Mouse (Mus musculus): ENCODE data around the gene Morn1. TPM values are rescaled to one million over a fixed set of nuclear protein-coding genes. Genes with fewer than 3 reads are reported as not detected.

Morn1 gene
- polyA plus RNA-seq, 1 experiment from 2014 or later: 1.9 TPM

GRCm38 (mm10) chr4:155143411-155143810 lies 57.0 kb downstream of the Morn1 start:
- Histone ChIP-seq H3K9ac (peak overlapping the region; percentile 44), H3K4me2 (no peak overlapping the region), H3K27ac (peak overlapping the region; percentile 95), H3K27me3 (no peaks in the 10 kb centered on the region), H3K4me3 (no peak overlapping the region), H3K36me3 (no peaks in the 10 kb centered on the region), H3K4me1 (replicated peaks) (peaks cover 42% of the 10 kb centered on the region), H3K9me3 (replicated peaks) (no peaks in the 10 kb centered on the region)
- ATAC-seq (replicated peaks; ENCODE audit: insufficient number of reproducible peaks, insufficient read depth, low FRiP score, low read depth): no peak
- WGBS: 54% methylated on average over 2 of the region's 2 CpGs

- H3K27ac ChIP-seq: peak overlapping the region; percentile 95
- H3K9ac ChIP-seq: peak overlapping the region; percentile 44
- no peak overlapping the region for H3K4me3 ChIP-seq
- 19% methylated on average over 12 of the region's 12 CpGs for WGBS
- peak overlapping the region; percentile 27 for H3K4me2 ChIP-seq
- H3K9me3 ChIP-seq (replicated peaks): no peaks in the 10 kb centered on the region
- peaks cover 45% of the 10 kb centered on the region for H3K4me1 ChIP-seq (replicated peaks)
- peak; percentile 85 for ATAC-seq (replicated peaks; ENCODE audit: insufficient number of reproducible peaks, insufficient read depth, low FRiP score, low read depth)
- H3K27me3 ChIP-seq: no peaks in the 10 kb centered on the region
- no peaks in the 10 kb centered on the region for H3K36me3 ChIP-seq
These were observed 57.6 kb downstream of the Morn1 start for GRCm38 (mm10) chr4:155143871-155144502.

GRCm38 (mm10) chr4:155144548-155145180 lies 58.3 kb downstream of the Morn1 start:
- H3K27ac ChIP-seq: peak overlapping the region; percentile 95
- peak overlapping the region; percentile 27; the same call in 1 of the 2 replicates for H3K4me2 ChIP-seq
- H3K4me3 ChIP-seq: no peak overlapping the region
- no peaks in the 10 kb centered on the region for H3K9me3 ChIP-seq (replicated peaks)
- no peak for ATAC-seq (replicated peaks; ENCODE audit: insufficient number of reproducible peaks, insufficient read depth, low FRiP score, low read depth)
- 64% methylated on average over 4 of the region's 4 CpGs for WGBS
- no peaks in the 10 kb centered on the region for H3K27me3 ChIP-seq
- no peaks in the 10 kb centered on the region for H3K36me3 ChIP-seq
- H3K4me1 ChIP-seq (replicated peaks): peaks cover 48% of the 10 kb centered on the region
- no peak overlapping the region for H3K9ac ChIP-seq

- Histone ChIP-seq H3K9me3 (replicated peaks) (no peaks in the 10 kb centered on the region), H3K4me2 (no peak overlapping the region), H3K27me3 (no peaks in the 10 kb centered on the region), H3K9ac (no peak overlapping the region), H3K27ac (no peak overlapping the region), H3K36me3 (no peaks in the 10 kb centered on the region), H3K4me1 (replicated peaks) (peaks cover 48% of the 10 kb centered on the region), H3K4me3 (no peak overlapping the region)
- ATAC-seq (replicated peaks; ENCODE audit: insufficient number of reproducible peaks, insufficient read depth, low FRiP score, low read depth): no peak
- 65% methylated on average over 14 of the region's 14 CpGs for WGBS
These were observed 59.9 kb downstream of the Morn1 start for GRCm38 (mm10) chr4:155146107-155146823.

GRCm38 (mm10) chr4:155148453-155148852 lies 62.1 kb downstream of the Morn1 start:
- no peaks in the 10 kb centered on the region for H3K27me3 ChIP-seq
- H3K9me3 ChIP-seq (replicated peaks): no peaks in the 10 kb centered on the region
- no peak overlapping the region for H3K4me2 ChIP-seq
- no peaks in the 10 kb centered on the region for H3K36me3 ChIP-seq
- no peak overlapping the region for H3K9ac ChIP-seq
- peaks cover 57% of the 10 kb centered on the region for H3K4me1 ChIP-seq (replicated peaks)
- ATAC-seq (replicated peaks; ENCODE audit: insufficient number of reproducible peaks, insufficient read depth, low FRiP score, low read depth): no peak
- no peak overlapping the region for H3K4me3 ChIP-seq
- H3K27ac ChIP-seq: no peak overlapping the region
- WGBS: 55% methylated on average over 4 of the region's 4 CpGs

- Histone ChIP-seq H3K4me3 (no peak overlapping the region), H3K4me1 (replicated peaks) (peaks cover 51% of the 10 kb centered on the region), H3K27me3 (no peaks in the 10 kb centered on the region), H3K9ac (0 out of 2 replicates have a peak overlapping the region, but pooled peaks have one; percentile 70), H3K9me3 (replicated peaks) (no peaks in the 10 kb centered on the region), H3K27ac (peak overlapping the region; percentile 86), H3K4me2 (no peak overlapping the region), H3K36me3 (no peaks in the 10 kb centered on the region)
- WGBS: 72% methylated on average over 8 of the region's 8 CpGs
- no peak for ATAC-seq (replicated peaks; ENCODE audit: insufficient number of reproducible peaks, insufficient read depth, low FRiP score, low read depth)
These were observed 62.7 kb downstream of the Morn1 start for GRCm38 (mm10) chr4:155148910-155149698.

GRCm38 (mm10) chr4:155149941-155150275 lies 63.5 kb downstream of the Morn1 start:
- no peaks in the 10 kb centered on the region for H3K9me3 ChIP-seq (replicated peaks)
- peak overlapping the region; percentile 70 for H3K9ac ChIP-seq
- peak overlapping the region; percentile 57 for H3K4me3 ChIP-seq
- peak overlapping the region; percentile 89 for H3K4me2 ChIP-seq
- no peak for ATAC-seq (replicated peaks; ENCODE audit: insufficient number of reproducible peaks, insufficient read depth, low FRiP score, low read depth)
- no peaks in the 10 kb centered on the region for H3K27me3 ChIP-seq
- 50% methylated on average over 6 of the region's 6 CpGs for WGBS
- H3K27ac ChIP-seq: peak overlapping the region; percentile 86
- peaks cover 44% of the 10 kb centered on the region for H3K4me1 ChIP-seq (replicated peaks)
- H3K36me3 ChIP-seq: peaks cover 3% of the 10 kb centered on the region; the same call in 1 of the 2 replicates

GRCm38 (mm10) chr4:155150276-155151113 lies 64.1 kb downstream of the Morn1 start:
- Histone ChIP-seq H3K9me3 (replicated peaks) (no peaks in the 10 kb centered on the region), H3K4me3 (peak overlapping the region; percentile 57), H3K27ac (peak overlapping the region; percentile 86), H3K36me3 (peaks cover 5% of the 10 kb centered on the region; the same call in 1 of the 2 replicates), H3K4me2 (peak overlapping the region; percentile 89), H3K9ac (peak overlapping the region; percentile 70), H3K4me1 (replicated peaks) (peaks cover 46% of the 10 kb centered on the region), H3K27me3 (no peaks in the 10 kb centered on the region)
- WGBS: 5% methylated on average over 73 of the region's 73 CpGs
- ATAC-seq (replicated peaks; ENCODE audit: insufficient number of reproducible peaks, insufficient read depth, low FRiP score, low read depth): peak; percentile 86

- peak overlapping the region; percentile 57 for H3K4me3 ChIP-seq
- H3K4me2 ChIP-seq: peak overlapping the region; percentile 89
- peak overlapping the region; percentile 86 for H3K27ac ChIP-seq
- H3K36me3 ChIP-seq: peaks cover 13% of the 10 kb centered on the region
- peak overlapping the region; percentile 70 for H3K9ac ChIP-seq
- no peaks in the 10 kb centered on the region for H3K9me3 ChIP-seq (replicated peaks)
- ATAC-seq (replicated peaks; ENCODE audit: insufficient number of reproducible peaks, insufficient read depth, low FRiP score, low read depth): 0 out of 2 replicates have a peak, but pooled peaks have one; percentile 1
- no peaks in the 10 kb centered on the region for H3K27me3 ChIP-seq
- H3K4me1 ChIP-seq (replicated peaks): peaks cover 46% of the 10 kb centered on the region
- WGBS: 38% methylated on average over 12 of the region's 12 CpGs
These were observed 64.9 kb downstream of the Morn1 start for GRCm38 (mm10) chr4:155151221-155151788.

- WGBS: 46% methylated on average over 4 of the region's 4 CpGs
- no peak overlapping the region for H3K4me3 ChIP-seq
- peaks cover 19% of the 10 kb centered on the region for H3K36me3 ChIP-seq
- ATAC-seq (replicated peaks; ENCODE audit: insufficient number of reproducible peaks, insufficient read depth, low FRiP score, low read depth): no peak
- H3K9me3 ChIP-seq (replicated peaks): no peaks in the 10 kb centered on the region
- H3K4me2 ChIP-seq: peak overlapping the region; percentile 89
- no peak overlapping the region; the same call in 1 of the 2 replicates for H3K9ac ChIP-seq
- peak overlapping the region; percentile 86; the same call in 1 of the 2 replicates for H3K27ac ChIP-seq
- peaks cover 46% of the 10 kb centered on the region for H3K4me1 ChIP-seq (replicated peaks)
- no peaks in the 10 kb centered on the region for H3K27me3 ChIP-seq
These were observed 65.5 kb downstream of the Morn1 start for GRCm38 (mm10) chr4:155151845-155152244.
